Mouse (Mus musculus): ENCODE measurements around the gene Snrnp25.

- TF ChIP-seq CTCF (IDR thresholded peaks at IDR 0.05; ENCODE audit: insufficient read depth, low read depth, low read length) (no peak), POLR2A (IDR thresholded peaks at IDR 0.05; ENCODE audit: insufficient read depth, low read depth, low read length) (no peak)
These were observed 50.9 kb downstream of the Snrnp25 start for GRCm38 (mm10) chr11:32256146-32256545.
